Mouse (Mus musculus) large intestine, adult 2 months (tissue): ENCODE results near the gene Rngtt. TPM values are rescaled to one million over a fixed set of nuclear protein-coding genes. Genes with fewer than 3 reads are reported as not detected.
"Not testable (repeated sequence)": the region's sequence is repeated elsewhere in the genome, so short reads cannot be mapped to it uniquely, and the experiment has no call there.

ENCODE experiments used
- DNase-seq: peaks from one replicate; pipeline ENCODE4 v3.0.0-alpha.2; 2012; ENCODE audit warnings: low read depth, low spot score
- WGBS: fragments of 180-500 bp; shearing (Covaris S2); methylation state at CpG from one replicate; pipeline ENCODE4 v1.1.7; 2018; 5-methylcytosine and 5-hydroxymethylcytosine counted together
- polyA plus RNA-seq: library from polyadenylated mRNA; depleted of rRNA; stranded (reverse); fragments of >200 nt; gene quantifications from 2 replicates; pipeline ENCODE4 v1.2.3, GENCODE M21; 2012; rRNA removed

Rngtt gene
- 2.0 and 2.5 TPM in 2 replicates for polyA plus RNA-seq

DNA sequence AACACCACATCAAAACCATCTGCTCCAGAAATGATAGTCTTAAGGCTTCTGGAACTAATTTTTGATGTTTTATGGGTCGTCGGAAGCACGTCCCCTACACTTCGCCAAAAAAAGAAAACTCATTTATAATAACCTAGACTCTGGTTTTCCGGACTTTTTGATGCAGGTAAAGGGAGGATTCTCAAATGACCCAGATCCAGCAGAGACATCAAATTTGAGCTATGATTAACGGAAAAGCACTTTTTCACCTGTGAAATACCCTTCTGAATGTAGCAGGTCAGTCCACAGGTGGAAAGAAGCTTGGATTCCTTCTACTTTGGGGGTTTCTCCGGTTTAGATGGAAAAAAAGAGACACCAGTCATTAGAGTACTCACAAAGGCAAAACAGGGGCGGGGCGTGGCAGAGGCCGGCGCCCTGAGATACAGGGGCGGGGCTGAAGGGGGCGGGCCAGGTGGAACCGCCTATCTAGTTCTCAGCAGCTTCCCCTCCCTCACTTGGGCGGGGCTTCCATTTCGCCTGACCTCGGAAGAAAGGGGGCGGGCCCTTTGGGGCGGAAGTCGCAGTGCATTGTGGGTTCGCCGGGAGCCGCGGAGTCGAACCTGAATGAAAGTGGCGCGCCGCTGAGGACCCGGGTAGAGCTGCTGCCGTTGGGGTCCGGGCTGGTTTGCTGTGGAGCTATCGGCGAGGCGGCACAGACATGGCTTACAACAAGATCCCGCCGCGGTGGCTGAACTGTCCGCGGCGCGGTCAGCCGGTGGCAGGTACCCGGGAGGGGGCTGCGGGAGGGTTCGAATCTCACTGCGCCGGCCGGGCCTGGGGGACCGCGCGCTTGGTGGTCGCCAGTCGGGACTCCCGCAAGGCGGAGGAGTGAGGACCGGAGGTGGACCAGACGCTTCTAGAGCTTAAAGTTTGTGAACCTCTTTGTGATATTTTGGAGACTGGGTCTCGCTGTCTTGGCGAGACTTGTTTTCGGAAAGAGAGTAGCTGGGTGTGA lies at the start of gene Rngtt:
Gene Rngtt (plus strand): TSS at position 548 of the 994 bp plus-strand sequence.
- DNase-seq: peak; percentile 93
- WGBS: 3% methylated on average over 60 of the region's 60 CpGs

DNA sequence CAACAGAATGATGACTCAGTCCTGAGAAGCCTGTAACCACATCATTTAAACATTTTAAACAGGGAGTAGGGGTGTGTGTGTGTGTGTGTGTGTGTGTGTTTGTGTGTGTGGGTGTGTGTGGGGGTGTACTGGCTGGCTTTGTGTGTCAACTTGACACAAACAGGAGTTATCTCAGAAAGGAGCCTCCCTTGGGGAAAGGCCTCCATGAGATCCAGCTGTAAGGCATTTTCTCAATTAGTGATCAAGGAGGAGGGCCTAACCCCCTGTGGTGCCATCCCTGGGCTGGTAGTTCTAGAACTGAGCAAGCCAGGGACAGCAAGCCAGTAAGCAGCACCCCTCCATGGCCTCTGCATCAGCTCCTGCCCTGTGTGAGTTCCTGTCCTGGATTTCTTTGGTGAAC lies 49.8 kb upstream of the Rngtt start:
- no peak for DNase-seq

DNA sequence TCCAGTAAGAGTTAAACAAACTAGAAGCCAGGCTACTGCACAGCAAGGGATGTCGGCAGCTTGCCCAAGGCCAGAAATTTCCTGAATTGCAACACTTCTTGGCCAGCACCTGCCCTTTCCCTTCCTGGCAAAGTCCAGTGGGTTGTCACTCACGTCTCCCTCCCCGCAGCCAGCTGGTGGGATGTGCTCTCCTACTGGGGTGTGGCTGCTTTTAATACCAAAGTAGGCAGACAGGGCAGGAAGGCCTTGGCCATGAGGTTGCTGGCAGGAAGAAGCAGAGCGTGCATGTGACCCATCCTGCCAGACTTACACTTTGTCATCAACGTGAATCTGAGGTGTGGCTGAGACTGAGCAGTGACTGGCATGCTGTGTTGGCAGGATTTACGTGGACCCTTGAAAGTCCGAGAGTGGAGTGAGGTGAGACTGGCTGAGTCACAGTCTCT lies 48.8 kb upstream of the Rngtt start:
- peak; percentile 85 for DNase-seq
- 4% methylated on average over 7 of the region's 7 CpGs for WGBS

DNA sequence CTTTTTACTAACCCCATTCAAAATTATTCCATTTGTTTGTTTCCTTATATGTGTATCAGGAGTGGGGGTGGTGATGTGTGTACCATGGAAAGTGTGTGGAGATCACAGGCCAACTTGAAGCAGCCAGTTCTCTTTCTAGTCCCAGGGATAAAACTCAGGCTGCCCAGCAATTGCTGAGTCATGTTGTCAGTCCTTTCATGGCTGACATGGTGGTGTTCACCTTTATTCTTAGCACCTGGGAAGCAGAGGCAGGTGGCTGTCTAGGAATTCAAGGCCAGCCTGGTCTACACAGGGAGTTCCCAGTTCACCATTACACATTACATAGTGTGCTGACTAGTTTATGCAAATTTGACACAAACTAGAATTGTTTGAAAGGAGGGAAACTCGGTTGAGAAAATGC lies 47.2 kb upstream of the Rngtt start:
- DNase-seq: no peak
- WGBS: 86% methylated on average over 1 of the region's 1 CpGs

DNA sequence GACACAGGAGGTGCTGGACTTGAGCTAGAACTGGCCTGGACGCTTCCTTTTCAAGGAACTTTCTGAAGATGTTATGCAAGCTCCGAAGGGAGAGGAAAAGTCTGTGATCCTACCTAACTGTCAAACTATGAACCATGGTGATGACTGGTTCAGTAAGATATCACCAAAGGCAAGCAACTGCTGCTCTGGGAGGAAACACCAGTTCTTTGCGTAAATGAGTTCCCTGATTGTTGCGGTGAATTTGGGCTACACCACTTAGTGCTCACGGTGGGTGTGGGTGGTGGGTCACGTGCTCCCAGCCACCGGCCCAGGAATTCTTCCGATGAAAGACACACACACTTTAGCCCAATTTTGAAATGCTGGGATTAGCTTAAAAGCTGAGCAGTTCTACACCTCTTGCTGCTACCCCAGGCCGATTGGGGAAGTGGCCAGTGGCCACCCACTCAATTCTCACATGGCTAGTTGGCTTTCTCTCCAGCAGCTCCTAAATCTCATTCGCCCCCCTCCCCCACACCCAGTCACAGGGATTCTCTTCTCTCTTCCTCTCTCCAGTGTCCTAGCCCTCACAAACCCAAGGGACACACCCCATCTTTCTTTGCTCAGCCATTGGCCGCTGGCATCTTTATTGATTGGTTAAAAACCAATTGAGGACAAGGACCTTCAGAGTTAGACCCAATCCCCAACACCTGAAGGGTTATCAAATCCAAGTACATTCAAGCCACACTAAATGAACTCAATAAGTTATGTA lies 45.0 kb upstream of the Rngtt start:
- WGBS: 87% methylated on average over 11 of the region's 11 CpGs
- DNase-seq: no peak

DNA sequence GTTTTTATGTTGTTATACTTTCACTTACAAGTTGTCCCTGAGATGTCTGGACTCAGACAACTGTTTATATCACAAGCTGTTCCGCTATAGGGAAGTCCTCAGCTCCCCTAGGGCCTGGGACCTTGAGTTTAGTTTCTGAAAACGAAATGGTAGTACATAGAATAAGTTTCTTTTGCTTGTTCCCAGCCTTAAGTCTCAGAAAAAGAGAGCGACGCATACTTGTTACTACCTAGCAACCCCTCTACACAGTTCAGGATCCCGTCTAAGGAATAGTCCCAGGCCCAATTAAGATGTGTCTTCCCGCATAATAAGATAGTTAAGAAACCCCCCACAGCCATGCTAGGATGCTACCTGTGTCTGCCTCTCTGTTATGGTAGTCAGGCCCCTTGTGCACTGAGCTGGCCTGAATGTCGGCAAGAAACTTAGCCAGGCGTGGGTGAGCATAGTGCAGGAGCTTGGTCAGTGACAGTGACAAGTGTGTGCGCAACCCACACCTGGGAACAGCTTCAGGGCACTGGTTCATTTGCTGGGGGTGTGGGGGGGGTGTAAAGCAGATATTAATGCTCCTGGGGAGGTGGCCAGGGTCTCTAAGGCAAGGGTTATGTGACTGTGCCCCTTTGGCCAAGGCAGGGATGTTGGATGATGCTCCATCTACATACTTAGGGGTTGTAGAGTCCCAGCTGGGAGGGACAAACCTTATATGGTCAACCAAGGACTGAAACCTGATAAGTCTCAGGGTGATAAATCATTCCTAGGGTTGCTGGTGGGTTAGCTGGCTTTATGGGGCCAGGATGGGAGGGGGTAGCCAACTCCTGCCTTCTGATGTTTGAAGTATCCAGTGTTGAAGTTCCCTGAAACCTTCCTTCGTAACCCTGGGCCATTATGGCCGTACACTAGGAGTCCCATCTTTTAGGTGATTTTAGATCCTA lies 39.5 kb upstream of the Rngtt start:
- no peak for DNase-seq
- WGBS: 90% methylated on average over 11 of the region's 11 CpGs

DNA sequence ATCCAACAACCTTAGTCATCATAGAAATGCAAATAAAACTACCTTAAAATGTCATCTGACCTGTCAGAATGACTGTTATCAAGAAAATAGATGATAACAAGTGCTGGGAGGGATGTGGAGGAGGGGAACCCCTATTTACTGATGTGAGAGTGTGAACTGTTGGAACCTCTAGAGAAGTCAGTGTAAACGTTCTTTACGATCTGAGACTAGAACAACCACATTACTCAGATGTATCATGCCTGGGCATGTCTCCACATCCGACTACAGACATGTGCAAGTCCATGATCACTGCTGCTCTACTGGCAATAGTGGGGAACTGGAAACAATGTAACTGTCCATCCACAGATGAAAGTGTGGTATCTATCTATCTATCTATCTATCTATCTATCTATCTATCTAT lies 36.7 kb upstream of the Rngtt start:
- WGBS: 30% methylated on average over 3 of the region's 3 CpGs
- DNase-seq: no peak

DNA sequence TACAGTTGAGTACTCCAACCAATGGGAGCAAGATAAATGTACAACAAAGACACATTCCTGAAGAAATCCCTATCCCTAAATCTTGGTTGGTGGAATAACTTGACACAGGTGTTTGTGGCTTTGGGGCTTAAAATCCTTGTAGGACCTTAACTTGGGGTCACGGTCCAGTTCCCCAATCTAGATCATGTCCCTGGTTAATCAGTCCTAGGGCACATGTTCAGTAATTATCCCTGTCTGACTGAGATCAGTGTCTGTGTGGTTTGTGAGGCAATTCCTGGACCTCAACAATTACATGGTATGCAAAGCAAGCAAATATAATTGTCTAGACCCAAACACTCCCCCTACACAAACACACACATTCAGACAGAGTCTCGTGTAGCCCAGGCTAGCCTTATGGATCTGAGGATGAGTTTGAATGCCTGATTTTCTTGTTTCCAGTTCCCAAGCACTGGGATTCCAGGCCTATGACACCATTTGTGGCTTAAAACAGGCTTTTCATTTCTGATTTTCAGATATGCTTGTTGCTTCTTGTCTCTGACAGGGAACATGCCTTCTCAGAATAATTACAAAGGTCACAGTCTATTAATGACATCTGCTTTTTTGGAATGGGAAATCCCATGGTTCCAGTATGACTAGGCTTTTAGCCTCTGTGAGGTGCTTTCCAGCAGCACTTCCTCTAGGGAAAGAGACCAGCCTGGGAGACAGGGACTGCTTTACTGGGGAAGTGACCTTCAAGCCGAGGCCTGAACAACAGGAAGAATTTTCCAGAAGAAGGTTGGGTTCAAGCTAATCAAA lies 28.0 kb upstream of the Rngtt start:
- 67% methylated on average over 3 of the region's 3 CpGs for WGBS
- no peak for DNase-seq

DNA sequence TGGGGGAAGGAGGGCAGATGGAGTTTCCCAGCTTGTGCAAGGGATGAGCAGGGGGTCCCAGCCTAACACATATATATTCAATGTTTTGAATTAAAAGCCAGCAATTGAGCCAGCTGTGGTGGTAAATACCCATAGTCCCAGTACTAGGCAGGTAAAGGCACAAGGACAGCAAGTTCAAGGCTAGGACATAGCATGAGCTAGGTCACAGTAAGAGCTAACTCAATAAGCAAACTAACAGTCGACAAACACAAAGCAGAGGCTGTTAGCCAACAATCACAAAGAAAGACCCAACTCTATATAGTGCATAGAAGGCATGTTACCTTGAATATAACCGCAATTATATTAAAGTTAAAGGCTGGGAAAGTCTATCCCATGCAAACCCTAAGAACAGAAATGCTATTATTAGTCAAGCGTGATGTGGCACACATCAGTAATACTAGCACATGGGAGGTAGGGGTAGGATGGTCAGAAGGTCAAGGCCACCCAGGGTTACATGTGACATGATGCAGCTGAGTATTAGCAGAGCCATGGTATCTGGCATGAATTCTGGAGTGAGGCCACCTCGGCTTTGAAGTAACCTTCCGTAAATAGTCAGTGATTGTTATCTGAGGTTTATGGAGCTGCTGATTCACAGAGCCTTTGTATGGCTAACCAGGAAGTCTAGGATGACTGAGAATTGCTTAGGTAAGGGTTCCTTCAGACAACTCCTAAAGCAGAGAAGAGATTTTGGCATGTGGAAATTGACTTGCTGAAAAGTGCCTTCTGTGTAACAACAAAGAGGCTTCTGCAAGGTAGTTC lies 25.8 kb upstream of the Rngtt start:
- WGBS: 57% methylated on average over 5 of the region's 5 CpGs
- DNase-seq: no peak

DNA sequence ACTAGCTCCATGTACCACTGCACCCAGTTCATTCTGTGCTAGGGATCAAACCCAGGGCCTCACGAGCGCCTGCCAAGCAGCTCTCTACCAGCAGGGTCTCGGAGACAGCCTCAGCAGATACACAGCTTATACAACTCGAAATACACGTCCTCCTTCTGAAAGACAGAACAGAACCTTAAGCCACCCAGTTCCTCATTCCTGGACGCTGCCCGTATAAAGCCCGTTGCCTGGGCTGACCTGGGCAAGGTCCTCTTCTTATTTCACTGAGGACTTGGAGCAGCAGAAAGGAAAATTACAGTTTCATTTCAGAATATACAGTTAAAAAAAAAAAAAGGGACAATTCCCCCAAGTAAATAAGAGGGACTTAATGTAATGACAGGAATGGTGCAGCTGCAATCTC lies 24.7 kb upstream of the Rngtt start:
- WGBS: 83% methylated on average over 8 of the region's 8 CpGs
- DNase-seq: no peak

DNA sequence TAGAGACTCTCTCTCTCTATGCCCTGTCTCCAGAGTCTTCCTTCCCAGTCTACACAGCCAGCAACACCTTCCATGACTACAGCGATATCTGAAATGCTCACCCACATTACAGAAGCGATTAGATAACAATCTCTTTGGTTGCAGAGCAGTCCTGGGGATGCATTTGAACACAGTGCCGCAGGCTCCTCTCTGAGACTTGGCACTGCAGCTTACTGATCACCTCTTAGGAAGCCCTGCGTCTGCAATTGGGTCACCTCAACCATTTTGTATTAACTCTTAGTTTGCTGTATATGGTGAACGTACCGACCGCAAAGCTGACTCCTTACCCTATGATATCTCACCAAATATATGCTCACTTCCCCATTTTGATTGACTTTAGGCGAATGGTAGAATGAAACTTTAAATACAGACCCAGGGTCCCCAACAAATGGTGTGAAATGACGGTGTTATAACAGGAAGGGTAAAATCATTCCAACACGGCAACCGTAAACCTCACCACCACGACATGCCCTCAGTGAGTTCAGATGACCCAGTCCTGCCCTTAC lies 20.9 kb upstream of the Rngtt start:
- no peak for DNase-seq
- WGBS: 78% methylated on average over 12 of the region's 12 CpGs

DNA sequence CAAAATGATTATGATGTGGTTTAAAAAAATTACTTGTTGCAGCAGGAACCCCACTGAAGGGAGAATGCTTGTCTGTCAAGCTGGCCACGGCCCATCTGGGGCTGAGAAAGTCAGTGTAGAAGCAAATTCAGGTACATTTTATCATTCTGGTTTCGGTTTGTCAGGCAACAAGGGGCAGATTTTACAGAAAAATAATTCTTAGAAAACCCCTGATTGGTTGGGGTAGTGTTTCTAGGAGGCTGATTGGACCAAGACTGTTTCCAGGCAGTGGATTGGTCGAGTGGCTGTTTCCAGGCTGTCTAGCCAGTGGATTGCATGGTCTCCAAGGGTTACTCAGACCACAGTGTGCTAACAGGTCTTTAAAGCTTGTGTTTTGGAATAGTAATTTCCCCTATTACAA lies 20.1 kb upstream of the Rngtt start, which contains the start of gene Pnrc1:
Gene Pnrc1 (minus strand): TSS at position 162 of the 400 bp plus-strand sequence.
- 56% methylated on average over 3 of the region's 3 CpGs for WGBS
- no peak for DNase-seq

DNA sequence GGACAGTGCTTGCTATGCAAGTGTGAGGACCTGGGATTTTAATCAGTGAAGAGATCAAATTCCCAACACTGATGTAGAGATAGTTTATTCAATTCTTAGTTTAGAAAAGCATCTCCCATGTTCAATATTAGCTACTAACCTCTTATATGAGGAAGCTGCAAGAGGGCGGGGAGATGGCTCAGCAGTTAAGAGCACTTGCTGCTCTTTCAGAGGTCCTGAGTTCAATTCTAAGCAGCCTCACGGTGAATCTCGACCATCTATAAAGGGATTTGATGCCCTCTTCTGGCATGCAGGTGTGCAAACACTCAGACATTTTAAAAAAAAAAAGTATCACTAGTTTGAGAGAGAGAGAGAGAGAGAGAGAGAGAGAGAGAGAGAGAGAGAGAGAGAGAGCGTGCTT lies 19.2 kb upstream of the Rngtt start:
- no peak for DNase-seq
- 27% methylated on average over 4 of the region's 4 CpGs for WGBS

DNA sequence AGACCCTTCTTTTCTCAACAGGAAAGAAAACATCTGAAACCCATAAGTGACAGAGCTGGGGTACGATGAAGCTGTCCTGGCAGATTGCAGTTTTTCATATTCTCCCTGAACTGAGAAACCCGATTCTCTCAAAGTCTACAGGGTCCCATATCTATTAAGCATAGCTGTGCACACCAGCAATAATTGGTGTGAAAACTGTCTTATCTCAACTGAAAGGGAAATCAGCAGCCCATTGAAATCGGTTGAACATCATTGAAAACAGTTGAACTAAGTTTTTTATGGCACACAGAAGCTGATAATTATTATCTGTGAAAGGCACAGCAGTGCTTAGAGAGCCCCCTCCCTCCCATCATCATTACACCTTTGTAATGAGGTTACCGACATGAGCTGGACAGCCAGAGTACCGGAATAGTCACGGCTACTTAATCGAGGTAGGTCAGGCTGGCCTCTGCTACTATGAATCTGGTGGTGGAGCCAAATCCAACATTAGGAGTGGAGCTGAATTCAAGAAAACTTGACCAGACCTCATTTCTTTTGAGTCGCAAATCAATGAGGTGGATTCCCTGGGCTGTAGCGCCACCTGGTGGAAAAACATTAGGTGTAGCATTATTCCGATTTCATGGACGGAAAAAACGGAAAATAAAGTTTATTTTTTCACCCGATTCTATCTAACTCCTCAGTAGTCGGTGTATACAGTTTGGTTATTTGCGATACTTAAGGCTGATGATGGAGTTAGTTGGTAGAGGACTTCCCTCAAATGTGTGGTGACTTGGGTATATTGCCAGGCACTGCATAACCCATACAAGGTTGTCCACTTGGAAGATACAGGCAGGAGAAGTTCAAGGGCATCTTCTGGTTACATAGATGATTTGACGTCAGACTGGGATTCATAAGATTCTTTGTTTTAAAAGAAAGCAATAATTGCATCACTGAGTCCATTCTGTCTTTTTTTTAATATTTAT lies 17.4 kb upstream of the Rngtt start:
- 19% methylated on average over 16 of the region's 16 CpGs for WGBS
- peak; percentile 46 for DNase-seq

DNA sequence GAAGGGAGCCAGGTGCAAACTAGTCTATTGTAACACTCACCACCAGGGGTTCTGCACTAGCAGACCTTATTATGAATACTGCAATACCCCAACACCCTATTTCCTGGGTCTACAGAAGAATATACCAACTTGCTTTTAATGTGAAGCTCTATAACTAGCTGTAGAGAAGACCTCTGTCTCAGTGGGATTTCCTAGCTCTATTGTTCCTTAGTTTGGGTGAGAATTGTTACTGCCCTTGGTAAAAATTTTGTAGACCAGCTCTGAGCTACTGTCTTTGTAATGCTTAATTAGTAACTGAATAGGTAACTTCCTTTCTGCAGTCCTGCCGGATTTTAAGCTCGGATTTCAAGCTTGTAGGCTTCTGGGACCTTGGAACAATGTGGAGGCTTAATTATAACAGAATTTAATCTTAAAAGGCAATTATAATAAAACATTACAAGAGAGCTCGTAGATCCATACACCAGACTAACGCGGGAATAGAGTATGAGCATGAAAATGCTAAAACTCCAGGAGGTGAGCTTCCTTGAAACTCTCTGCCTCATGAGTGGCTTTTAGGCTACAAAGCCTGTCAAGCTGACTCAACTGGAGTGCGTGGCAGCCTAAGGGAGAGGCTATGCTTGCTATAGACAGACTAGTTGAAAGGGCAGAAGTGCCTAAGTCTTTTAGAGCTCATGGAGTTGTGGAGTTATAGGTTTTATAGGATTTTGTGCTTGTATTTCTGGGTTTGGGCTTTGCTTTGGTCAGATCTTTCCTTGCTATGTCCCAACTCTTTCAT lies 9.0 kb upstream of the Rngtt start:
- WGBS: 86% methylated on average over 6 of the region's 6 CpGs
- DNase-seq: not testable (repeated sequence)

DNA sequence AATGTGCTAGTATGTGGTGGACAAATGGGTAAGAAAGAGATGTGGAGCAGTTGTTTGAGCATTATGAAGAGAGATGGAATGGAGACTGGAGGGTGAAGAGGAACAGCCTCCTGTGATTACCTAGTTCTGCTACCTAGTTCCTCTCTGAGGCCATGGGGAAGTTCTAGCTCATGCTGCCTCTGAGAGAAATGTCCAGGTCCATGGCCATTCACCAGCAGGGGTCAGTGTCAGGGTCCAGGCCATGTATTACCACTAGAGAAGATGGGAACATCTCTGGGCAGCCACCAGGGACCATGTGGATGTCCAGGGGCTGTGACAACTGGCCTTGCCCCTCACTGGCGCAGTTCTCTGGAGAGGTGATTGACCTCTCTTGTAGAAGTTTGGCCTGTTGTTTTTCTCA lies 7.1 kb upstream of the Rngtt start:
- no peak for DNase-seq
- 94% methylated on average over 1 of the region's 1 CpGs for WGBS
